Comparison of ENCODE assay signal across 9 mouse cellular contexts in the genomic region with DNA sequence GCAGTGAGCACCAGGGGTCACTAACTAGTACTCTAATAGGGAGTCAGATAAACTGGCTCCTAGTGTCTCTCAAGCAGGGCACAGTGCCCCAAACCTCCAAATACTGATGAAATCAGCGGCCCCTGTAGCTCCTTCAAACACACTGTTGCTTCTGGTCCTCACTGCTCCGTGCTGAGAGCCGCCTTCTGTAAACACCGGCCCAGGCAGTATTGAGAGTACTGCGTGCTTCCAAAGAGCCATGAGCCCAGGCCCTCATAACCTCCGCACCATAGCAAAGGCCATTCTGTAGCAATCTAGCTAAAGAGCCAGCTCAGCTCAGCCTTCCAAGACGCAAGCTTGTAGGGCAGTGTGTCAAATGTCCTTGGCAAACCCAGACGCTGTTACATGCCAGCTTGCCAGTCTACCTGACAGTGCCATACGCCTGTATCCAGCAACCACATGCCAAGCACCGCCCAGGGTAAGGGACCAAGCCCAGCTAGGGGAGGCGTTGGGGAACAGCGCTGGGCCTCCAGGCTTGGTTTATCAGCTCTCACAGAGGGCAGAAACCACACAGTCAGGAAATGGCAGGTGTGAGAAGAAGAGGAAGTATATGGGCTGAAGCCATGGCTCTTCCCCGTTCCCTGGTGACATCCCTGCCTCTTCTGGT. TPM values are rescaled to one million over a fixed set of nuclear protein-coding genes. Genes with fewer than 3 reads are reported as not detected.
DNase-seq lines count a peak whose midpoint lies in the region; ATAC-seq lines count a peak whose summit lies in the region.
"Had no signal": no experiment of that assay in that cellular context is flagged by ENCODE, and none has a peak within 500 bp of the region (broad histone marks: within the 10 kb centered on the region; RNA-seq: fewer than 3 reads in every experiment).

No protein-coding gene starts in this region.

- H3K27me3 ChIP-seq in hindbrain, embryonic 15.5 days = no peaks in the 10 kb centered on the region
- no peaks in the 10 kb centered on the region for H3K27me3 ChIP-seq in hindbrain, embryonic 12.5 days
- no peaks in the 10 kb centered on the region for H3K27me3 ChIP-seq in megakaryocyte, embryonic 14.5 days (replicated peaks)
- no peaks in the 10 kb centered on the region for H3K27me3 ChIP-seq in midbrain, embryonic 16.5 days (ENCODE audit: control insufficient read depth, insufficient read depth, low read depth, low read length)
- H3K27me3 ChIP-seq: Patski had no signal

- 60% methylated on average over 13 of the region's 13 CpGs for WGBS in hindbrain, embryonic 15.5 days
- 90% methylated on average over 13 of the region's 13 CpGs for WGBS in hindbrain, embryonic 12.5 days
- 79% methylated on average over 13 of the region's 13 CpGs for WGBS in midbrain, embryonic 16.5 days

- H3K36me3 ChIP-seq in hindbrain, embryonic 15.5 days = no peaks in the 10 kb centered on the region
- H3K36me3 ChIP-seq in hindbrain, embryonic 12.5 days = no peaks in the 10 kb centered on the region
- H3K36me3 ChIP-seq in megakaryocyte, embryonic 14.5 days (replicated peaks; ENCODE audit: low read length) = no peaks in the 10 kb centered on the region
- no peaks in the 10 kb centered on the region for H3K36me3 ChIP-seq in midbrain, embryonic 16.5 days (ENCODE audit: control insufficient read depth, insufficient read depth, low read length)

- ATAC-seq in hindbrain, embryonic 15.5 days (ENCODE audit: low FRiP score, low read depth) = peak; percentile 28; the same call in 1 of the 2 replicates
- ATAC-seq in hindbrain, embryonic 12.5 days (ENCODE audit: low FRiP score) = no peak
- ATAC-seq in monocyte, adult 5-6 weeks (replicated peaks; ENCODE audit: insufficient number of reproducible peaks, low FRiP score, low TSS enrichment, poor library complexity, severe bottlenecking) = no peak
- no peak for ATAC-seq in midbrain, embryonic 16.5 days
- ATAC-seq: Patski had no signal

- H3K4me3 ChIP-seq in hindbrain, embryonic 15.5 days = no peak overlapping the region
- no peak overlapping the region for H3K4me3 ChIP-seq in hindbrain, embryonic 12.5 days
- peak overlapping the region; percentile 74 for H3K4me3 ChIP-seq in megakaryocyte, embryonic 14.5 days (replicated peaks)
- no peak overlapping the region for H3K4me3 ChIP-seq in midbrain, embryonic 16.5 days (ENCODE audit: low read depth, low read length)

- intact Hi-C loops in heart, postnatal 25 days (cut with DNase I) = no loop called here

- peak; percentile 91 for DNase-seq in MEL-GATA-1-ER (ENCODE audit: extremely low read depth, low read depth)
- peak; percentile 90 to 92 for DNase-seq in cerebellum, postnatal 25 days
- peak; percentile 21 for DNase-seq in heart, postnatal 25 days (ENCODE audit: low spot score)

- no peaks in the 10 kb centered on the region for H3K9me3 ChIP-seq in hindbrain, embryonic 15.5 days
- no peaks in the 10 kb centered on the region for H3K9me3 ChIP-seq in hindbrain, embryonic 12.5 days (replicated peaks)
- H3K9me3 ChIP-seq in megakaryocyte, embryonic 14.5 days = no peaks in the 10 kb centered on the region
- no peaks in the 10 kb centered on the region for H3K9me3 ChIP-seq in midbrain, embryonic 16.5 days (replicated peaks; ENCODE audit: control insufficient read depth, low read length, poor library complexity, severe bottlenecking)

- H3K9ac ChIP-seq in hindbrain, embryonic 15.5 days = no peak overlapping the region
- H3K9ac ChIP-seq in hindbrain, embryonic 12.5 days = no peak overlapping the region
- H3K9ac ChIP-seq in midbrain, embryonic 16.5 days (ENCODE audit: low read depth, low read length) = no peak overlapping the region

- peaks cover 30% of the 10 kb centered on the region for H3K4me1 ChIP-seq in hindbrain, embryonic 15.5 days (replicated peaks)
- H3K4me1 ChIP-seq in hindbrain, embryonic 12.5 days = peaks cover 18% of the 10 kb centered on the region
- peaks cover 97% of the 10 kb centered on the region for H3K4me1 ChIP-seq in megakaryocyte, embryonic 14.5 days
- H3K4me1 ChIP-seq in midbrain, embryonic 16.5 days (ENCODE audit: control insufficient read depth, insufficient read depth, low read length) = peaks cover 20% of the 10 kb centered on the region

- H3K27ac ChIP-seq in hindbrain, embryonic 15.5 days (replicated peaks) = no peak overlapping the region
- H3K27ac ChIP-seq in hindbrain, embryonic 12.5 days = no peak overlapping the region
- H3K27ac ChIP-seq in midbrain, embryonic 16.5 days (ENCODE audit: low read length) = no peak overlapping the region

- no peak overlapping the region for H3K4me2 ChIP-seq in hindbrain, embryonic 15.5 days
- no peak overlapping the region for H3K4me2 ChIP-seq in hindbrain, embryonic 12.5 days (replicated peaks)
- no peak overlapping the region for H3K4me2 ChIP-seq in midbrain, embryonic 16.5 days (ENCODE audit: low read length)

RNA-seq across cellular contexts. Expression of a gene that starts 24.6 kb away (rescaled TPM):
- 89.0 and 89.9 TPM in 2 replicates for polyA plus RNA-seq in hindbrain, embryonic 15.5 days (2015; fragmentation: Nextera tagmentation; extraction: Ambion mirVana)
- 68.6 and 71.8 TPM in 2 replicates for polyA plus RNA-seq in hindbrain, embryonic 12.5 days (2016; fragmentation: Nextera tagmentation; extraction: Ambion mirVana)
- 10 to 100 TPM; 13.9 to 14.6 TPM for total RNA-seq in heart, postnatal 25 days (2021)
- polyA plus RNA-seq in megakaryocyte, embryonic 14.5 days (2012; ENCODE audit: insufficient read depth, low replicate concordance) = 17.9 and 24.1 TPM in 2 replicates
- 32.5 to 55.1 TPM (median 32.6 TPM) in 3 replicates for total RNA-seq in monocyte, adult 5-6 weeks (2017)
- polyA plus RNA-seq in midbrain, embryonic 16.5 days (2015; fragmentation: Nextera tagmentation; extraction: Ambion mirVana) = 102 and 104 TPM in 2 replicates

RNA-seq across cellular contexts. Expression of a gene that starts 41.3 kb away (rescaled TPM):
- 3.2 and 3.5 TPM in 2 replicates for polyA plus RNA-seq in hindbrain, embryonic 15.5 days (2015; fragmentation: Nextera tagmentation; extraction: Ambion mirVana)
- polyA plus RNA-seq in hindbrain, embryonic 12.5 days (2016; fragmentation: Nextera tagmentation; extraction: Ambion mirVana) = 9.5 and 9.7 TPM in 2 replicates
- 1 to 10 TPM; 1.3 to 1.4 TPM for total RNA-seq in heart, postnatal 25 days (2021)
- 20.5 and 26.4 TPM in 2 replicates for polyA plus RNA-seq in megakaryocyte, embryonic 14.5 days (2012; ENCODE audit: insufficient read depth, low replicate concordance)
- 2.9 to 12.0 TPM (median 5.7 TPM) in 3 replicates for total RNA-seq in monocyte, adult 5-6 weeks (2017)
- polyA plus RNA-seq in midbrain, embryonic 16.5 days (2015; fragmentation: Nextera tagmentation; extraction: Ambion mirVana) = 3.0 and 3.5 TPM in 2 replicates

Comparison
In these comparisons a context has a peak if more than half of its experiments do, and no peak if none do; other contexts are left out.
1. DNase-seq: peak in every context shown above with its lines; median percentile 91 in MEL-GATA-1-ER; 91 in cerebellum, postnatal 25 days; 21 in heart, postnatal 25 days.